Comparison of ENCODE assay signal across 8 mouse cellular contexts in genomic region chr9:104408571-104409294, GRCm38 (mm10).
DNase-seq lines count a peak whose midpoint lies in the region; ATAC-seq and TF ChIP-seq lines count a peak whose summit lies in the region.

No protein-coding gene starts in this region.

- peak overlapping the region; percentile 39 for H3K4me2 ChIP-seq in kidney, postnatal 0 days (ENCODE audit: low read length)
- H3K4me2 ChIP-seq in neural tube, embryonic 15.5 days = peak overlapping the region; percentile 68

- DNase-seq in heart, embryonic 10.5 days (ENCODE audit: low spot score) = peak; percentile 88
- no peak for DNase-seq in heart, adult 9 months (ENCODE audit: low spot score in 2 of 2)
- peak; percentile 73 to 79 for DNase-seq in cerebellum, postnatal 10 days
- DNase-seq in frontal cortex, postnatal 25 days (ENCODE audit: low spot score in 2 of 2) = peak; percentile 54 to 69
- DNase-seq in kidney, postnatal 0 days (ENCODE audit: low spot score) = peak; percentile 20
- peak; percentile 40 for DNase-seq in liver
- DNase-seq in gastrocnemius, adult 18-20 months (ENCODE audit: low spot score) = no peak

- 0 out of 2 replicates have a peak overlapping the region, but pooled peaks have one; percentile 42 for H3K27ac ChIP-seq in heart, embryonic 10.5 days
- H3K27ac ChIP-seq in kidney, postnatal 0 days = no peak overlapping the region
- no peak overlapping the region for H3K27ac ChIP-seq in neural tube, embryonic 15.5 days (replicated peaks)

- H3K9ac ChIP-seq in kidney, postnatal 0 days (ENCODE audit: low read depth, low read length) = no peak overlapping the region
- 0 out of 2 replicates have a peak overlapping the region, but pooled peaks have one; percentile 32 for H3K9ac ChIP-seq in neural tube, embryonic 15.5 days (replicated peaks)

- peaks cover 8% of the 10 kb centered on the region; the same call in 1 of the 2 replicates for H3K4me1 ChIP-seq in heart, embryonic 10.5 days
- no peaks in the 10 kb centered on the region for H3K4me1 ChIP-seq in kidney, postnatal 0 days (replicated peaks; ENCODE audit: insufficient read depth, low read length)
- H3K4me1 ChIP-seq in neural tube, embryonic 15.5 days = peaks cover 28% of the 10 kb centered on the region

- H3K9me3 ChIP-seq in heart, embryonic 10.5 days = no peaks in the 10 kb centered on the region
- no peaks in the 10 kb centered on the region for H3K9me3 ChIP-seq in kidney, postnatal 0 days (replicated peaks; ENCODE audit: low read length)
- no peaks in the 10 kb centered on the region for H3K9me3 ChIP-seq in neural tube, embryonic 15.5 days (replicated peaks)

- peak overlapping the region; percentile 60 for H3K4me3 ChIP-seq in heart, embryonic 10.5 days
- peak overlapping the region; percentile 13; the same call in 1 of the 2 replicates for H3K4me3 ChIP-seq in kidney, postnatal 0 days (replicated peaks; ENCODE audit: low read depth, low read length)
- peak overlapping the region; percentile 42 for H3K4me3 ChIP-seq in neural tube, embryonic 15.5 days (replicated peaks)

- peak; percentile 49 for ATAC-seq in kidney, postnatal 0 days (replicated peaks; ENCODE audit: low FRiP score, low read depth)
- ATAC-seq in neural tube, embryonic 15.5 days (ENCODE audit: low FRiP score) = peak; percentile 65; the same call in 1 of the 2 replicates

- TF ChIP-seq CTCF in kidney, postnatal 0 days (IDR thresholded peaks at IDR 0.05; ENCODE audit: low read depth) = no peak

- WGBS in heart, embryonic 10.5 days = 18% methylated on average over 21 of the region's 21 CpGs
- 19% methylated on average over 21 of the region's 21 CpGs for WGBS in kidney, postnatal 0 days
- 11% methylated on average over 21 of the region's 21 CpGs for WGBS in neural tube, embryonic 15.5 days

- no peaks in the 10 kb centered on the region for H3K27me3 ChIP-seq in heart, embryonic 10.5 days (ENCODE audit: insufficient read depth, poor library complexity, severe bottlenecking)
- H3K27me3 ChIP-seq in kidney, postnatal 0 days (ENCODE audit: insufficient read depth, low read length) = no peaks in the 10 kb centered on the region
- H3K27me3 ChIP-seq in neural tube, embryonic 15.5 days (replicated peaks) = 0 out of 2 replicates have a peak, but pooled peaks cover 6% of the 10 kb centered on the region

- H3K36me3 ChIP-seq in heart, embryonic 10.5 days = no peaks in the 10 kb centered on the region
- H3K36me3 ChIP-seq in kidney, postnatal 0 days (ENCODE audit: insufficient read depth, low read length) = no peaks in the 10 kb centered on the region
- no peaks in the 10 kb centered on the region for H3K36me3 ChIP-seq in neural tube, embryonic 15.5 days

Comparison
In these comparisons a context has a peak if more than half of its experiments do, and no peak if none do; other contexts are left out.
1. DNase-seq: peak in heart, embryonic 10.5 days (single experiment), cerebellum, postnatal 10 days (2 of 2), frontal cortex, postnatal 25 days (2 of 2), kidney, postnatal 0 days (single experiment) and liver (single experiment); none in heart, adult 9 months (0 of 2) and gastrocnemius, adult 18-20 months (single experiment).
2. Peak in every context shown above with its lines, with median percentiles within 50 percentile points of each other: H3K4me3 ChIP-seq.